Mouse (Mus musculus) liver, embryonic 14.5 days (tissue): ENCODE results near the gene Slc35a3.
"Not testable (repeated sequence)": the region's sequence is repeated elsewhere in the genome, so short reads cannot be mapped to it uniquely, and the experiment has no call there.

Experiments used
- CTCF ChIP-seq: IDR thresholded peaks from 2 replicates; pipeline ENCODE4 v1.5.1; 2016; ENCODE audit warnings: antibody characterized with exemption, low read depth, control low read depth
- EP300 ChIP-seq: IDR thresholded peaks from 2 replicates; pipeline ENCODE4 v1.6.1; 2016; ENCODE audit warnings: antibody characterized with exemption, low read depth

DNA sequence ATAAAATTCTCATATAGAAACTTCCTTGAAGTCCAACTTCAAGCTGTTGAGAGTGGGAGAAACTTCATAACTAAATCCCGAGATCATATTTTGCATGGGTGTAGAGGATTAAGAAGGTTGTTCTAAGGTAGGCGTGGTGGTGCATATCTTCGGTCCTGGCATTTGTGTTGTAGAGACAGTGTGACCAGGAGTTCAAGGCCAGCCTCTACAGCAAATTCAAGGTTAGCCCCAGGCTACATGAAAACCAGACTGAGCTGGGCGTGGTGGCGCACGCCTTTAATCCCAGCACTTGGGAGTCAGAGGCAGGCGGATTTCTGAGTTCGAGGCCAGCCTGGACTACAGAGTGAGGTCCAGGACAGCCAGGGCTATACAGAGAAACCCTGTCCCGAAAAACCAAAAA is 48.4 kb downstream of the Slc35a3 start:
- not testable (repeated sequence) for TF ChIP-seq CTCF, EP300
